Mouse (Mus musculus) urinary bladder, adult 2 months (tissue): ENCODE results near the gene Rimklb. TPM values are rescaled to one million over a fixed set of nuclear protein-coding genes. Genes with fewer than 3 reads are reported as not detected.

ENCODE experiments used
- DNase-seq: peaks from one replicate; pipeline ENCODE4 v3.0.0; 2022; ENCODE audit warnings: low spot score
- polyA plus RNA-seq: library from polyadenylated mRNA; depleted of rRNA; stranded (reverse); fragments of >200 nt; gene quantifications from 2 replicates; pipeline ENCODE4 v1.2.3, GENCODE M21; 2012; rRNA removed

Rimklb gene
- polyA plus RNA-seq, 1 experiment = 0.51 TPM

DNA sequence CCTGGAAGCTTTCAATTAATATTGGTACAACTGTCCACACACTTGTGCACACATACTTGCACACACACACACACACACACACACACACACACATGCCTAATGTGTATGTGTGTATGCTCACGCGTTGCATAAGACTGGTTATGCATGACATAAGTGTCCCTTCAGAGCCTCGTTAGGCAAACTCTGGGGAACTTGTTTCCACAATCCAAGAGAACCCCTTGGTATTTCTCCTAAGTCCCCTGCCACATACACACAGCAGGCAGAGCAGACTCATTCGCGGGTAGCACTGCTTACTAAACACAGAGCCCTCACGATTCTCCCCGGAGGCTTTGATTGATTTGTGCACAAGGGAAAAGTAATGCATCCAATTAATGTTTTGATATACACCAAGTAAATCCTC lies 81.5 kb downstream of the Rimklb start:
- DNase-seq = no peak

DNA sequence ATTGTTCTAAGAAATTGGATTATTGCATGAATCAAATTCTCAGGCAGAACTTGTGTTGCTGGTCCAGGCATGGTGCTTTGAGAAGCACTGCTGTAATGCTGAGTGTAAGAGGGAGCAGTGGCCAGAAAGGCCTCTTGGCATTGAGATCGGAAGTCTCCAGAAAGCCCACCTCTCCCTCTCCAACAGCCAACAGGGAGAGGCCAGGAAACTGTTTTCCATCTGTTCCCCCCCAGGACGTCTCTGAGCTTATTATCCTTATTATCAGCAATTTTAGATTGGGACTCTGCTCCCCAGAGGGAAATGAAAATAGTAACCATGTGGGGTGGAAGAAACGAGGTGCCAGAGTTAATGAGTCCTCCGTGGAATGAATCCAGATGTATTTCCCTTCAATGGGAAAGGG lies 82.2 kb downstream of the Rimklb start:
- no peak for DNase-seq

DNA sequence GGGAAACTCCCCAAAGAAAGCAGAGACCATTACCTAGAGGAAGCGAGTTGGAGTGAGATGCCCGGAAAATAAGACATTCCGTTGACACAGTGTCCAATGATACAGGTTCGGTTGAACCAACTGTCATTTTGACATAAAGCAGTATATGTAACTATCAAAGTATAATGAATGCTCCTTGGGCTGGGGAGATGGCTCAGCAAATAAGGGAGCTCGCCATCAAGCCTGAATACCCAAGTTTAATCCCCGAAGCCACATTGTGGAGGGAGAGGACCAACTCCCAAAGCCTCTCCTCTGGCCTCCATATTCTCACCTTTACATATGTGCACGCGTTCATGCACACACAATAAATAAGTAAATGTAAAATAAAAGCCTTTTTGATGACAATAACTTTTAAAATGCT lies 87.3 kb downstream of the Rimklb start:
- no peak for DNase-seq

DNA sequence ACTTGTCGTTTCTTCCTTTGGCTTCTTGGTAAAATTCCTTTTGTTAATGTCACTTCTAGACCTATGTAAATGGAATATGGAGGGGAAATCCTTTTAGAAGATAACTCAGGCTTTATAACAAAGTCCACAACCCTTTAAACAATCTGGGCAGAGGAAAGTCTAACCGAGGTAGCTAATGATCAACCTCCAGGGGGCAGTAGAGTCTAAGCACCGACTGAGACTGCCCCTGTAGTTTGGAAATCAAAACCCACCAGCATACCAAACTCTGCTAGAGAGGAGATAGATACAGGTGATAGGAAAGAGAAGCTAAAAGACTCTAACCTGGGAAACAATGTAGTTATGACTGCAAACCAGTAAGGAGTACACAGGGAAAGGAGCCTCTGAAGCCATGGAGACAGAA lies 96.3 kb downstream of the Rimklb start:
- DNase-seq = no peak

DNA sequence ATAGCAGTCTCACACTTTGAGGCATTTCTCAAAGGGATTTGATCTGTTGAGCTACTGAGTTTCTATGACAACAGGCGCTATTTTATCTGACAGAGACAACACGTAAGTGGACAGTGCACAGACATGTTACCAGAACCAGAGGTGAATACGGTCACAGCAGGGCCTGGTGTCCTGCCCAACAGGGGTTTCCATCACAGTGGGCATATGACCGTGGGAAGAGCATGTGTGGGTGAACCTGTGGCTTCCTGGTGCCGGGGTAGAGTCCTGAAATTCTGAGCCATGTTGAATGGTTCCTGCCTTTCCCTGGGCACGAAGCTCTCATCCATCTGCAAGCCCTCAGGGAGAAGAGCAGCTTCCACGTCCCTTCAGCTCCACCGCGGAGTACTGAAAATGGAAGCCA lies 98.3 kb downstream of the Rimklb start:
- no peak for DNase-seq

Other genes with a start within 250 kb of the Rimklb start
- gene Klrg1, start 215.9 kb downstream of the Rimklb start, polyA plus RNA-seq = 0.57 and 0.59 TPM in 2 replicates
- gene M6pr, start 190.0 kb downstream of the Rimklb start, polyA plus RNA-seq = 115 and 117 TPM in 2 replicates
- gene Phc1, start 158.2 kb downstream of the Rimklb start, polyA plus RNA-seq = 8.6 and 14.8 TPM in 2 replicates
- gene Mfap5, start 7.1 kb upstream of the Rimklb start, polyA plus RNA-seq = 117 and 143 TPM in 2 replicates
- gene Aicda, start 55.0 kb upstream of the Rimklb start, polyA plus RNA-seq = not detected in 2 replicates
- gene Apobec1, start 103.7 kb upstream of the Rimklb start, polyA plus RNA-seq = 22.5 and 30.4 TPM in 2 replicates
- 0.04 TPM in 1 of 2 replicates, not detected in the other for gene Gdf3, start 111.3 kb upstream of the Rimklb start, polyA plus RNA-seq
- gene Dppa3, start 127.6 kb upstream of the Rimklb start, polyA plus RNA-seq = 0.27 and 0.29 TPM in 2 replicates
- gene Nanog, start 208.7 kb upstream of the Rimklb start, polyA plus RNA-seq = 0.07 and 0.12 TPM in 2 replicates